Mouse (Mus musculus) small intestine, adult 2 months (tissue): ENCODE measurements at regions not wholly inside any gene's neighbourhood (a gene's known extent, or its start where the extent isn't known, plus 50 kb on each side); places are given as distances from the start of the nearest gene placed in this dataset.

ENCODE experiments used
- CTCF ChIP-seq: fragments of 200-500 bp; IDR thresholded peaks from 2 replicates; pipeline ENCODE4 v1.5.1; 2012; ENCODE audit warnings: low read depth, mild to moderate bottlenecking, control low read depth, inconsistent platforms, low read length, moderate library complexity, mixed read lengths; ENCODE audit not compliant: insufficient replicate concordance, insufficient read length; ENCODE audit errors: extremely low read depth
- POLR2A ChIP-seq: fragments of 200-500 bp; IDR thresholded peaks from 2 replicates; pipeline ENCODE4 v1.6.1; 2012; ENCODE audit warnings: low read depth, mild to moderate bottlenecking, control low read depth, inconsistent platforms, low read length, moderate library complexity

- TF ChIP-seq CTCF = no peak
- TF ChIP-seq POLR2A = no peak
Observed at GRCm38 (mm10) chr8:15273775-15274174, 227.9 kb upstream of the BB014433 start.
